Mouse (Mus musculus) thymus, adult 18-20 months (tissue): ENCODE measurements around the gene Cnot8.
"Not testable (repeated sequence)": the region's sequence is repeated elsewhere in the genome, so short reads cannot be mapped to it uniquely, and the experiment has no call there.

Experiments
- DNase-seq, 2 experiments: peaks; one replicate each; pipeline ENCODE4 v3.0.0; 2022; ENCODE audit warnings: mixed read lengths in 2 of 2

Gene Cnot8

GRCm38 (mm10) chr11:58103697-58104306, at the start of gene Cnot8:
Gene Cnot8, plus strand, starts transcription at chr11:58104153.
- peak; percentile 99 for DNase-seq

GRCm38 (mm10) chr11:58057455-58057854, 46.5 kb upstream of the Cnot8 start:
- DNase-seq = no peak

GRCm38 (mm10) chr11:58059752-58060151, 44.2 kb upstream of the Cnot8 start:
- DNase-seq = not testable (repeated sequence)

GRCm38 (mm10) chr11:58061218-58061617, 42.7 kb upstream of the Cnot8 start:
- not testable (repeated sequence) for DNase-seq

- DNase-seq = no peak
Observed at GRCm38 (mm10) chr11:58062586-58062985, 41.4 kb upstream of the Cnot8 start.

- no peak for DNase-seq
Observed at GRCm38 (mm10) chr11:58065025-58065424, 38.9 kb upstream of the Cnot8 start.

GRCm38 (mm10) chr11:58072978-58073377, 31.0 kb upstream of the Cnot8 start:
- DNase-seq = no peak

GRCm38 (mm10) chr11:58077270-58077669, 26.7 kb upstream of the Cnot8 start:
- no peak for DNase-seq

GRCm38 (mm10) chr11:58081716-58082115, 22.2 kb upstream of the Cnot8 start:
- no peak for DNase-seq

GRCm38 (mm10) chr11:58092541-58092940, 11.4 kb upstream of the Cnot8 start:
- DNase-seq = no peak

- DNase-seq = no peak
Observed at GRCm38 (mm10) chr11:58093021-58093528, 10.9 kb upstream of the Cnot8 start, which contains the start of gene Gm12248. Gene Gm12248, minus strand, starts transcription at chr11:58093134.

- no peak for DNase-seq
Observed at GRCm38 (mm10) chr11:58094766-58095165, 9.2 kb upstream of the Cnot8 start.

GRCm38 (mm10) chr11:58095561-58095960, 8.4 kb upstream of the Cnot8 start:
- no peak for DNase-seq

- peak; percentile 59 to 80 for DNase-seq
Observed at GRCm38 (mm10) chr11:58096160-58096559, 7.8 kb upstream of the Cnot8 start.

GRCm38 (mm10) chr11:58096821-58097620, 6.9 kb upstream of the Cnot8 start:
- peak; percentile 10 to 18 for DNase-seq

- DNase-seq = peak; percentile 27 to 48
Observed at GRCm38 (mm10) chr11:58097621-58098365, 6.2 kb upstream of the Cnot8 start.

GRCm38 (mm10) chr11:58098366-58098720, 5.6 kb upstream of the Cnot8 start:
- peak in 1 of 2 experiments; percentile 37 for DNase-seq

GRCm38 (mm10) chr11:58100006-58100405, 3.9 kb upstream of the Cnot8 start:
- no peak for DNase-seq

- no peak for DNase-seq
Observed at GRCm38 (mm10) chr11:58101194-58101720, 2.7 kb upstream of the Cnot8 start.

- DNase-seq = peak; percentile 22 to 35
Observed at GRCm38 (mm10) chr11:58102146-58102545, 1.8 kb upstream of the Cnot8 start.

- DNase-seq = peak; percentile 71 to 84
Observed at GRCm38 (mm10) chr11:58102581-58103343, 1.2 kb upstream of the Cnot8 start.

GRCm38 (mm10) chr11:58103344-58103653, 654 bp upstream of the Cnot8 start:
- DNase-seq = peak; percentile 58 to 68
